Mouse (Mus musculus) left cerebral cortex, postnatal 4 days (tissue): ENCODE measurements around the gene Celf5. TPM values are rescaled to one million over a fixed set of nuclear protein-coding genes. Genes with fewer than 3 reads are reported as not detected.

Experiments
- DNase-seq: peaks from one replicate; pipeline ENCODE4 v3.0.0-alpha.2; 2022
- intact Hi-C: fragments of 180-260 bp; cut with DNase I; formaldehyde crosslinking; loops from one replicate; pipeline ENCODE4 v1.15.1; 2025
- total RNA-seq, 2 experiments: library from RNA; stranded (reverse); gene quantifications; 2 replicates each; pipeline ENCODE4 v1.2.3; 2021

Celf5 gene
- total RNA-seq, 2 experiments from 2014 or later, result 303 to 316 TPM

GRCm38 (mm10) chr10:81419111-81419928, 63.2 kb downstream of the Celf5 start:
- peak; percentile 1 for DNase-seq
- intact Hi-C loops, result no loop called here

GRCm38 (mm10) chr10:81418216-81419070, 64.1 kb downstream of the Celf5 start:
- intact Hi-C loops, result no loop called here
- DNase-seq, result peak; percentile 0

- peak; percentile 21 for DNase-seq
- intact Hi-C loops, result no loop called here
Observed at GRCm38 (mm10) chr10:81417227-81418215, 65.0 kb downstream of the Celf5 start.

GRCm38 (mm10) chr10:81416581-81417226, 65.8 kb downstream of the Celf5 start:
- peak; percentile 96 for DNase-seq
- intact Hi-C loops, result no loop called here

- intact Hi-C loops, result no loop called here
- DNase-seq, result peak; percentile 1
Observed at GRCm38 (mm10) chr10:81415549-81416310, 66.8 kb downstream of the Celf5 start.

GRCm38 (mm10) chr10:81415146-81415545, 67.4 kb downstream of the Celf5 start:
- no peak for DNase-seq
- intact Hi-C loops, result no loop called here

GRCm38 (mm10) chr10:81414682-81415081, 67.8 kb downstream of the Celf5 start:
- intact Hi-C loops, result no loop called here
- no peak for DNase-seq

GRCm38 (mm10) chr10:81413310-81414261, 68.9 kb downstream of the Celf5 start:
- intact Hi-C loops, result no loop called here

GRCm38 (mm10) chr10:81412586-81413309, 69.8 kb downstream of the Celf5 start:
- no peak for DNase-seq
- intact Hi-C loops, result no loop called here

More at GRCm38 (mm10) chr10:81413310-81414261, 68.9 kb downstream of the Celf5 start:
- no peak for DNase-seq

GRCm38 (mm10) chr10:81411471-81412400, 70.8 kb downstream of the Celf5 start:
- intact Hi-C loops, result no loop called here
- DNase-seq, result peak; percentile 96

- intact Hi-C loops, result no loop called here
- no peak for DNase-seq
Observed at GRCm38 (mm10) chr10:81410981-81411380, 71.5 kb downstream of the Celf5 start.

GRCm38 (mm10) chr10:81410350-81410749, 72.2 kb downstream of the Celf5 start:
- intact Hi-C loops, result no loop called here
- no peak for DNase-seq

- intact Hi-C loops, result no loop called here
- no peak for DNase-seq
Observed at GRCm38 (mm10) chr10:81409330-81409729, 73.2 kb downstream of the Celf5 start.
